Mouse (Mus musculus): ENCODE results near the gene Cps1. TPM values are rescaled to one million over a fixed set of nuclear protein-coding genes. Genes with fewer than 3 reads are reported as not detected.

Cps1 gene
- total and polyA plus RNA-seq, 2 experiments from 2014 or later, result 0.10 to 2.2 TPM

GRCm38 (mm10) chr1:67183532-67183931 is 60.7 kb downstream of the Cps1 start:
- H3K4me1 ChIP-seq (ENCODE audit: control insufficient read depth, insufficient read depth), result no peaks in the 10 kb centered on the region
- DNase-seq (ENCODE audit: low spot score) (no peak), ATAC-seq (ENCODE audit: insufficient read depth, low read depth) (no peak)
- WGBS, result 62% methylated on average over 6 of the region's 6 CpGs
- no peak overlapping the region for H3K27ac ChIP-seq (ENCODE audit: low read depth)
- no peak overlapping the region for H3K4me3 ChIP-seq (ENCODE audit: low read depth, low read length)
- no peak overlapping the region for H3K4me2 ChIP-seq (ENCODE audit: low read depth, low read length)
- TF ChIP-seq CTCF (IDR thresholded peaks at IDR 0.05; ENCODE audit: low read depth), result no peak
- TF ChIP-seq EP300 (IDR thresholded peaks at IDR 0.05; ENCODE audit: low read depth), result no peak
- no peaks in the 10 kb centered on the region for H3K27me3 ChIP-seq (ENCODE audit: control insufficient read depth, insufficient read depth, low read length)
- H3K9me3 ChIP-seq (replicated peaks; ENCODE audit: control insufficient read depth, low read length), result no peaks in the 10 kb centered on the region
- H3K9ac ChIP-seq (replicated peaks; ENCODE audit: low read depth, low read length), result no peak overlapping the region
- no peaks in the 10 kb centered on the region for H3K36me3 ChIP-seq (replicated peaks; ENCODE audit: control insufficient read depth, insufficient read depth, low read length)

GRCm38 (mm10) chr1:67184134-67184533 is 61.3 kb downstream of the Cps1 start:
- ATAC-seq (ENCODE audit: insufficient read depth, low read depth) (no peak), DNase-seq (ENCODE audit: low spot score) (no peak)
- Histone ChIP-seq H3K27ac (ENCODE audit: low read depth) (no peak overlapping the region), H3K36me3 (replicated peaks; ENCODE audit: control insufficient read depth, insufficient read depth, low read length) (no peaks in the 10 kb centered on the region), H3K4me1 (ENCODE audit: control insufficient read depth, insufficient read depth) (no peaks in the 10 kb centered on the region), H3K4me3 (ENCODE audit: low read depth, low read length) (no peak overlapping the region), H3K27me3 (ENCODE audit: control insufficient read depth, insufficient read depth, low read length) (no peaks in the 10 kb centered on the region), H3K9me3 (replicated peaks; ENCODE audit: control insufficient read depth, low read length) (no peaks in the 10 kb centered on the region), H3K9ac (replicated peaks; ENCODE audit: low read depth, low read length) (no peak overlapping the region), H3K4me2 (ENCODE audit: low read depth, low read length) (no peak overlapping the region)
- TF ChIP-seq EP300 (IDR thresholded peaks at IDR 0.05; ENCODE audit: low read depth) (no peak), CTCF (IDR thresholded peaks at IDR 0.05; ENCODE audit: low read depth) (no peak)
- 84% methylated on average over 3 of the region's 3 CpGs for WGBS

DNA sequence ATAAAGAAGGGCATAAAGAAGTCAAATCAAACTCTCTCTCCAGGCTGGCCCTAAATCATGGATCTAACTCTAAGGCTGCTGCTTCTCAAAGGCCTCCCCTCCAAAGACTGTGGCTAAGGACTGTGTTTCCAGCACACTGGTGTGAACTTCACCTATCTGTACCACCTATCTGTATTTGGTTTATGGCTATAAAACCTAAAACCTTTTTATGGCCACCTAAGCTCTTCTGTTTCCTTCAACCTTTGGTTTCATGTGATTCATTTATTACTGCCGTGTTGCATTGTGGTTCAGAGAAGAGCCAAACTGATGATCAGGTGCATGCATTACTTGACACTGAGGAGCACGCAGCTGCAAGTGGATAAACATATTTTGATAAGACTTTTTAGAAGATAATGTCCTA is 74.5 kb downstream of the Cps1 start:
- H3K27ac ChIP-seq (ENCODE audit: low read depth), result no peak overlapping the region
- H3K36me3 ChIP-seq (replicated peaks; ENCODE audit: control insufficient read depth, insufficient read depth, low read length), result no peaks in the 10 kb centered on the region
- no peak overlapping the region for H3K4me2 ChIP-seq (ENCODE audit: low read depth, low read length)
- DNase-seq (ENCODE audit: low spot score) (no peak), ATAC-seq (ENCODE audit: insufficient read depth, low read depth) (no peak)
- H3K4me1 ChIP-seq (ENCODE audit: control insufficient read depth, insufficient read depth), result no peaks in the 10 kb centered on the region
- H3K9me3 ChIP-seq (replicated peaks; ENCODE audit: control insufficient read depth, low read length), result no peaks in the 10 kb centered on the region
- 71% methylated on average over 2 of the region's 2 CpGs for WGBS
- no peak overlapping the region for H3K9ac ChIP-seq (replicated peaks; ENCODE audit: low read depth, low read length)
- no peak overlapping the region for H3K4me3 ChIP-seq (ENCODE audit: low read depth, low read length)
- H3K27me3 ChIP-seq (ENCODE audit: control insufficient read depth, insufficient read depth, low read length), result no peaks in the 10 kb centered on the region
- no peak for TF ChIP-seq CTCF (IDR thresholded peaks at IDR 0.05; ENCODE audit: low read depth)
- TF ChIP-seq EP300 (IDR thresholded peaks at IDR 0.05; ENCODE audit: low read depth), result no peak

DNA sequence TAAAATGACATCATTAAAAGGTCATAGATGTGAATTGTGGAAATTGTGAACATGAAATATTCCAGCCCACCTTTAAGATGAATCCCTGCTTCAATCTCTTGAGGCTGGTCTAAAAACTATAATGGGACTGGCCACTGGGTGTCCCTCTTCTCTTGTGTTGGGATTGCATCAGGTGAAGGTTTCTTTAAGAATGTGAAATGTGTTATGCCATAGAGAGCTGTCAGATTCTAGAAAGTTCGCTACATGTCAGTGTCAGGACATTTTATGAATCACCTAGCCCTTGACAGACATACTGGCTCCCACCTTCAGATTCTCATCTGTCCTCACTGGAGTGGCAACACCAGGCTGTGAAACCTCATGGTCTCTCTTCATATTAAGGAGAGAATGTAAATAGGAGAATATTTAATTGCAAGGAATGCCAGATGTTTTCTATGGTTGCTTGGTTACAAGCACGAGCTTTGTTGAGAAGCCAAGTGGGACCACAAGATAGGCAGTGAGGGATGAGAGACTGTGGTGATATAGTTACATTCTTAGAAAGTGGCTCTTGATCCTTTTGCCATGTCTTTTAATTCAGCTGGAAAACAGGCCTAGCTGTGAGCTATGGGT is 95.6 kb downstream of the Cps1 start:
- peak; percentile 23 for TF ChIP-seq CTCF (IDR thresholded peaks at IDR 0.05; ENCODE audit: low read depth)
- TF ChIP-seq EP300 (IDR thresholded peaks at IDR 0.05; ENCODE audit: low read depth), result no peak

DNA sequence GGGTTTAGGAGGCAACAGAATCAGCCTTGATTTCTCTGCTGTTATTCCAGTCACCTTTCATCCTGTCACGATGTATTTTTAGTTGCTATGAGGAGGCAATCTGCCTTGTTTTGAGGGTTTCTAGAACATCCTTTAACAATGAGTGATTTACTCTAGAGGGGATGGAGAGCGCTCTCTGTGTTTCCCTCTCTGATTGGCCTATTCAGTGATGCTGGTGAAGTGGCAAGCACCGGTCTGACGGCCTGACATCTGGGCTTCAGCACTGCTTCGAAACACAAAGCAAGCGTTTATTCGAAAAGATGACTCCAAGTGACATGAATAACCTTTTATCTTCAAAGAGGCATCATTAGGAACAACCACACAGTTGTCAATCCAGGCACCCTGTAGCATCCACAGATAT is 100.8 kb downstream of the Cps1 start:
- DNase-seq (ENCODE audit: low spot score) (no peak), ATAC-seq (ENCODE audit: insufficient read depth, low read depth) (no peak)
- WGBS, result 70% methylated on average over 7 of the region's 7 CpGs

More for the DNA sequence above, 95.6 kb downstream of the Cps1 start:
- no peak overlapping the region for H3K27ac ChIP-seq (ENCODE audit: low read depth)
- no peak overlapping the region for H3K4me3 ChIP-seq (ENCODE audit: low read depth, low read length)
- no peak overlapping the region for H3K9ac ChIP-seq (replicated peaks; ENCODE audit: low read depth, low read length)
- H3K9me3 ChIP-seq (replicated peaks; ENCODE audit: control insufficient read depth, low read length), result no peaks in the 10 kb centered on the region
- DNase-seq (ENCODE audit: low spot score) (no peak), ATAC-seq (ENCODE audit: insufficient read depth, low read depth) (no peak)
- no peak overlapping the region for H3K4me2 ChIP-seq (ENCODE audit: low read depth, low read length)
- H3K27me3 ChIP-seq (ENCODE audit: control insufficient read depth, insufficient read depth, low read length), result no peaks in the 10 kb centered on the region
- H3K36me3 ChIP-seq (replicated peaks; ENCODE audit: control insufficient read depth, insufficient read depth, low read length), result no peaks in the 10 kb centered on the region
- H3K4me1 ChIP-seq (ENCODE audit: control insufficient read depth, insufficient read depth), result no peaks in the 10 kb centered on the region
- 31% methylated on average over 2 of the region's 2 CpGs for WGBS

DNA sequence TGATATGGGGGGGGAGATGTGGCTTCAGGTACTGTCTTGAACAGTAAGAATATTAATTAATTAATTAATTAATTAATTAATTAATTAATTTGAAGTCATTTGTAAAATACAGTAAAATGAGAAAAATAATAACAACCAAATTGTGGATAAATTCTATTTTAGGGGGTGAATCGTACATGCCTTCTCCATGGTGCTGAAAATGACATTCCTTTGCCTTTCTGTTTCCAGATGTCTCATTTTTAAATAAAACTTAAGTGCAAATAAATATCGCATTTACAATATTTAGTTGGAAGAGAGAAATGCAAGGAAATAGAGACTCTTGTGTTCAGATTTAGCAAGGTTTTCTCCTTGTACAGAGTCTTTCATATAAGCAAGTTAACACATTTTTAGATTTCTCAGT is 112.0 kb downstream of the Cps1 start:
- H3K9ac ChIP-seq (replicated peaks; ENCODE audit: low read depth, low read length), result no peak overlapping the region
- no peaks in the 10 kb centered on the region for H3K9me3 ChIP-seq (replicated peaks; ENCODE audit: control insufficient read depth, low read length)
- no peaks in the 10 kb centered on the region for H3K27me3 ChIP-seq (ENCODE audit: control insufficient read depth, insufficient read depth, low read length)
- no peaks in the 10 kb centered on the region for H3K36me3 ChIP-seq (replicated peaks; ENCODE audit: control insufficient read depth, insufficient read depth, low read length)
- no peaks in the 10 kb centered on the region for H3K4me1 ChIP-seq (ENCODE audit: control insufficient read depth, insufficient read depth)
- H3K27ac ChIP-seq (ENCODE audit: low read depth), result no peak overlapping the region
- ATAC-seq (ENCODE audit: insufficient read depth, low read depth) (no peak), DNase-seq (ENCODE audit: low spot score) (no peak)
- H3K4me3 ChIP-seq (ENCODE audit: low read depth, low read length), result no peak overlapping the region
- TF ChIP-seq CTCF (IDR thresholded peaks at IDR 0.05; ENCODE audit: low read depth) (no peak), EP300 (IDR thresholded peaks at IDR 0.05; ENCODE audit: low read depth) (no peak)
- 69% methylated on average over 2 of the region's 2 CpGs for WGBS
- H3K4me2 ChIP-seq (ENCODE audit: low read depth, low read length), result no peak overlapping the region

More for the DNA sequence above, 100.8 kb downstream of the Cps1 start:
- H3K4me3 ChIP-seq (ENCODE audit: low read depth, low read length), result no peak overlapping the region
- no peaks in the 10 kb centered on the region for H3K27me3 ChIP-seq (ENCODE audit: control insufficient read depth, insufficient read depth, low read length)
- H3K36me3 ChIP-seq (replicated peaks; ENCODE audit: control insufficient read depth, insufficient read depth, low read length), result no peaks in the 10 kb centered on the region
- H3K9me3 ChIP-seq (replicated peaks; ENCODE audit: control insufficient read depth, low read length), result no peaks in the 10 kb centered on the region
- H3K4me2 ChIP-seq (ENCODE audit: low read depth, low read length), result no peak overlapping the region
- TF ChIP-seq CTCF (IDR thresholded peaks at IDR 0.05; ENCODE audit: low read depth), result no peak
- no peak overlapping the region for H3K27ac ChIP-seq (ENCODE audit: low read depth)
- H3K4me1 ChIP-seq (ENCODE audit: control insufficient read depth, insufficient read depth), result no peaks in the 10 kb centered on the region
- H3K9ac ChIP-seq (replicated peaks; ENCODE audit: low read depth, low read length), result no peak overlapping the region
